Mouse (Mus musculus) ovary, postnatal 10 days (tissue): Measurements from ENCODE around the gene Rab11b.

Source experiments
- DNase-seq: peaks from one replicate; pipeline ENCODE4 v3.0.0; 2022; ENCODE audit warnings: low spot score

Rab11b gene

DNA sequence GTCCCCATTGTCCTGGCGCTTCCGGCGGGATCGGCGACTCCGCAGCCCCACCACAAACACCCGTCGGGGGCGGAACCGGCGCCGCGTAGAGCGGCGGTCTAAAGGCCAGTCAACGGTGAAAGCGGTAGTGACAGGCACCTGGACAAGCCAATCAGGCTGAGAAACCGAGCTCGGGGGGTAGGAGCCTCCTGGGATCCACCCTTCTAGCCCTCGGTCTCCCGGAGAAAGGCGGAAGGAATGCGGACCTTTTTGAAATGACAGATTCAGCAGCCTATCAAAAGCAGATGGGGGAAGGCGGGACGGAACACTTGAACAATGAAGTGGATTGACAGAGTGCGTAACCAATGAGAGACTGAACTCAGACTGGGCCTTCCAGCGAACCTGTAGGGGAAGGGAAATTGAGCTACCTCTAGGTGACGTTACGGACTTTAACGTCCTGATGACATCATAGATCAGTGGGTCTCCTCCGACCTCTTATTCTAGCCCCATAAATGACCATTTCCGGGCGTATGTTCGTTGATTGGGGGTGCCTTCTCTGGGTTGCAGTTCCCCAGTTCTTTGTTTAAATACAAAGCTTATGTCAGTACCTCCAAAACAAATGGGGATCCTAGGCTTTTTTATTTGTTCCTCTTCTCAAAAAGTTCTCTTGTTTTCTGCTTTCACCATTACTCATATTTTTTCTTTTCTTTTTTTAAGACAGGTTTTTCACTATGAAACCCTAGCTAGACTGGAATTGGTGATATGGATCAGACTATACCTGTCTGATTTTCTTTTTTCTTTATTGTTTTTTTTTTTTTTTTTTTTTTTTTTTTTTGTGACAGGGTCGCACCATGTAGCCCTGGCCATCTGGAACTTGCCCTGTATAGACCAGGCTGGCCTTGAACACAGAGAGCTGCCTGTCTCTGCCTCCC is at the start of gene Rab11b:
Gene Rab11b, minus strand, starts transcription at position 276 of the 911 bp plus-strand sequence.
- peak; percentile 98 for DNase-seq

DNA sequence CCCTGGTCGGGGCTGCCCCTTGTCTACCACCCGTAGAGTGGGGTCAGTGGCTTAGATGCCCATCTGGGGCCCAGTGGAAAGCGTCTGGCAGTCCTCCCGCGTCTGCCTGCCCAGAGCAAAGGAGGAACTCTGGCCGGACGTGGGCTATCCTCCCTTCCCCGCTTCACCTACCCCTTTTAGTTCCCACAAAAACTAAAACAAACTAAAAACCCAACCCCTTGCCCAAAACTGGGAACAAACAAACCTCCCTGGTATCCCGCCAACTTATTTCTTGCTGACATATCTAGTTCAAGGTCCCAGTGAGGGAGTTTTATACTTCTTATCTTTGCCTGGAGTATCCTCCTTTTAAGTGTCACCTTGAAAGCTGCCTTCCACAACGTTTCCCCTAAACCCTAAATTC is 47.9 kb upstream of the Rab11b start:
- DNase-seq: no peak

DNA sequence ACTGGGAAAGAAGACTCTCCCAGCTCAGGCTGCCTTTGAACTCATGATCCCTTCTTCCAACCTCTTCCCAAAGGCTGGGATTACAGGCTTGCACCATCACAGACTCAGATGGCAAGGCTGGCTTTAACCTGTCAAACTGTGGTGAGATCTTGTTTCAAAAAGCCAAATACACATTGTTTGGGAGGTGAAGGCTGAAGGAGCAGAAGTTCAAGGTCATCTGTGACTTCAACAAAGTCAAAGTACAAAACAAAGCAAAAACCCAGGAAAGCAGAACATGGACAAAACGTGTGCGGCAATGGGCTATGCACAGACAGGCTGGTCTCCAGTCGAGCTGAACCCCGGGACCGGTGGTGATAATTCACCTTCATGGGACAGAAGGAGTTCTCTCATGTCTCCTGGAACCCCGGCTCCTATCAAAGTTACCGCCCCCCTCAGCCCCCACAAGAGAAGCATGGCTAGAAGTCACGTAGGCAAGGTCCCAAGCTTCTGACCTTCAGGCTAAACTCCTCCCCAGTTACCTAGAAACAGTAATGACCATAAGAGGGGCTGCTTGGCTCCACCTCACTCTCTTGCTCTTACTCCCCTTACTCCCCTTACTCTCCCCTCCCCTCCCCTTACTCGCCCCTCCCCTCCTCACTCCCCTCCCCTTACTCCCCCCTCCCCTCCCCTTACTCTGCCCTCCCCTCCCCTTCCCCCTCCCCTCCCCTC is 47.0 kb upstream of the Rab11b start:
- no peak for DNase-seq

DNA sequence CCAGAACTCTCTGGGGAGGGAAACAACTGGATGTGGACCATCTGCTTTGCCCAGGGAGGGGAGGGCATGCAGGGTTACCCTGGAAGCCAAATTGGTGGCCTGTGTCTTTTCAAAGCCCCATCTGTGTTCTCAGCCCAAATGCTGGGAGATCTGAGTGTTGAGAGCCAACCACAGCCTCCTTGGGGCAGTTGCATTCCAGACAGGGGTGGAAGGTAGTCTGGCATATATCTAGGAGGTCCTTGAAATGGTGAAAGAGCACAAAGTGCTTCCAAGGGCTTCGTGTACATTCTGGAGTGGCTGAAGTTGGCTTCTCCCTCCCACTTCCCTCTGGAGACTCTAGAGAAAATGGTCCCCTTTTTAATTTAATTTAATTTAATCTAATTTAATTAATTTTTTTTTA is 44.4 kb upstream of the Rab11b start:
- DNase-seq: no peak

DNA sequence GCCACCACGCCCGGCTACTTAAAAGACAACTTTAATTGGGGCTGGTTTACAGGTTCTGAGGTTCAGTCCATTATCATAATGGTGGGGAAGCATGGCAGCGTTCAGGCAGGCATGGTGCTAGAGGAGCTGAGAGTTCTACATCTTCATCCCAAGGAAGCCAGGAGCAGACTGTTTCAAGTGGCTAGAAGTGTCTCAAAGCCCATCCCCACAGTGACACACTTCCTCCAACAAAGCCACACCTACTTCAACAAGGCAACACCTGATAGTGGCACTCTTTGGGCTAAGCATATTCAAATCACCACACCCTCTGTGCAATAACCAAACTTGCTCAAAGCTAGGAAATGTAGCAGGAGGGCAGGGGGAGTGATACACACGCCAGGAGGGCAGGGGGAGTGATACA is 43.9 kb upstream of the Rab11b start:
- no peak for DNase-seq

DNA sequence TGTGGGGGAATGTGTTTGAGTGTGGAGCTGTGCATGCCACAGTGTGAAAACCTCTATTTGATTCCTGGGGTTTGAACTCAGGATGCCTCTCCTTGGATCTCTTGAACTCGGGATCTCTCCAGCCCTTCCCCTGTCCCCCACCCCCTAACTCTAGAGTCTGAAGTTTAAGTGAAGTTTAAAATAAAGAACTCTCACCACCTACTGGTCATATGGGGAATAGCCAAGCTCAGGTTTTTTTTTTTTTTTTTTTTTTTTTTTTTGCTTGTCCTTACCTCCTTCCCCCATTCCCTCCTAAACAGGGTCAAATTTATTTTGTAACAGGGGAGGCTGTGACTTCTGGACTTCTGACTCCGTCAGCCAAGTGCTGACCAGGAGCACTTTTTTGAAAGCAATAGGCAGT is 41.9 kb upstream of the Rab11b start:
- DNase-seq: no peak

DNA sequence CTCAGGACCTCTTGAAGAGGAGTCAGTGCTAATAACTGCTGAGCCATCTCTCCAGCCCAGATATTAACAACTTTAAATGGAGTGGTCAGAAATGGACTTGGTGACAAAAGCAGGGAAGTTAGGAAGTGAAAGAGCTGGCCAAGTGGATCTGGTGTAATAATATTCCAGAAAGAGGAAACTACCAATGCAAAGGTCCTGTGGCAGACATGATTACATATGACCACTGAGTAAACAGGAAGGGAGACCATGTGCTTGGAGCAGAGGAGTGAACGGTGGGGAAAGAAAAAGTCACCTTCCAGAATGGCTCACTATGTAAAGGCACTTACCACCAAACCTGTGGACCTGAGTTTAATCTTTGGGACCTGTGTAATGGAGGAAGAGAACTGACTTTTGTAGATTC is 38.9 kb upstream of the Rab11b start:
- DNase-seq: no peak

DNA sequence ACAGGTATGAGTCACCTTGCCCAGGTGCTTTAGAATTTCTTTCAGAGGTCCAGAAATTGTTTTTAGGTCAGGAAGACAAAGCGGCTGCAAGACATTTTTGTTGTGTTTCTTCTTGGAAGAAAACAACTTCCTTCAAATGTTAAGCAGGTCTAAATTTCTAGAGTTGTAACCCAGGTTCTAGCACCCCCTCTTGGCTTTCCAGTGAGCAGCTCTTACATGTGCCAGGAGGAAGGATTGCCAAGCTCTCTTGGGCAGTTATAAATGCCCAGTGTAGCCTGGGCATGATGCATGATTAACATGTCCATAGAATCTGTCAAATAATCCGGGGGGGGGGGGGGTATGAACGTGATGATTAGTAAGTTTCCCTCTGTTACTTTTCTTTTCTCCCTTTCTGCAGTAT is 38.0 kb upstream of the Rab11b start:
- DNase-seq: no peak

DNA sequence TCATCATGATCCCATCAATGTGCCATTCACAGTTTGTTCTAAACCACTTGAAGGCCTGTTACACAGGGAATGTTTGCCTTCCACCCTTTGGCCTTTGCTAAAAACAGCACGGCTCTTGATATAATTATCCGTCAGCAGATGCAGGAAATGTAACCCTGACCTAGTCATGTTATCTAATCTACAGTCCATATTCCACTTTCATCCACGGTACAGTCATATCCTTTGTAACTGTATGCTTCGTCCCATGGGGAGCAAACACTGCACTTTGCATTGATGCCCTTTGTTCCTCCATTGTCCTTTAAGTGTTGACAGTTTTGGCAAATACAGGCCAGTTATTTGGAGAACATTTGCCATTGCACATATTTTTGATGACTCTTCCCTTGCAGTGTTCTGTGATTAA is 28.4 kb upstream of the Rab11b start:
- no peak for DNase-seq

DNA sequence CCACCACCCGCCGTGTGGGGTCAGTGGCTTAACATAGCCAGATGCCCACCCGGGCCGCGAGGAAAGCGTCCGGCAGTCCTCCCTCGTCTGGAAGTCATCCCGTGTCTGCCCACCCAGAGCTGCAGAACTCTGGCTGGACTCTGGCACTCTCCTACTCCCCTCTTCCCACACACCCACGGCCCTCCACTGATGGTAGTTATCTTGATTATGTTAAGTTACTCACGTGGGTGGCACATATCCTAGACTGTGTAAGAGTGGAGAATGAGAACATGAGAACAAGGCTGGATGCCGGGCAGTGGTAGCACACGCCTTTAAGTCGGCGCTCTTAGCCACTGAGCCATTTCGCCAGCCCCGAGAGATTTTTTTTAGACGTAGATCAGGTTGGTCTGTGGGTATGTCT is 26.0 kb upstream of the Rab11b start:
- no peak for DNase-seq

DNA sequence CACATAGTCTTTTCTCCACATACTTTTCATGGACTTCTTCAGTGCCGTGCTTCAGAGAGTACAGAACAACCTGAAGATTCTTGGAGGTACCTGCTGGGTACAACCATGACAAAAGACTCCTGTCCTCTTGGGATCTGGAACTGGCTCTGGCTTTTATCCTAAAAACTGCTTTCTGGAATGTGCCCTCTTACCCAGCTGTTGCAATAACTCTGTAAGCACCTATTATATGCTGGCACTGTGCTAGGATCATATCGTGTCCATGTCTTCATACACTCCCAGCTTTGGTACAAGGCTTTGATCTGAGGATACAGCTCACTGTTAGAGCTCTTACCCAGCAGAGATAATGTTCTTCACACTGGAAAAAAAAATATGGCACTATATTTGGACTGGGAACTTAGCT is 24.6 kb upstream of the Rab11b start:
- DNase-seq: no peak

DNA sequence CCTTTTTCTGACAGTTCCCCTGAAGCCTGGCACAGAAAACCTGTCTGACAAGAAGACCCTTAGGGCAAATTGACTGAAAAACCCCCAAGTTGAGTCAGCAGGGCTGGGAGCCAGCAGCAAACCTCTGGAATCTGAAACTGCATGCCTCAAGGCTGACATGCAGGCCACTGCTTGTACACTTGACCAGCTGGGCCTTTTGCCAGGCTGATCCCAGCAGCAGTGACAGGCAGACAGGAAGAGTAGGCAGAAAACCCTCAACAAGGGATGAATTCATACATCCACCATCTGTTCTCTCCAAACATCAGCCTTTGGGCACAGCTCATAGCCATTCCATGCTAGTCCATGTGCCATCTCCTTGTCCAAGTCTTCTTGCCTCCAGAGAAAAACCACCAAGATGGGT is 23.1 kb upstream of the Rab11b start:
- DNase-seq: no peak

DNA sequence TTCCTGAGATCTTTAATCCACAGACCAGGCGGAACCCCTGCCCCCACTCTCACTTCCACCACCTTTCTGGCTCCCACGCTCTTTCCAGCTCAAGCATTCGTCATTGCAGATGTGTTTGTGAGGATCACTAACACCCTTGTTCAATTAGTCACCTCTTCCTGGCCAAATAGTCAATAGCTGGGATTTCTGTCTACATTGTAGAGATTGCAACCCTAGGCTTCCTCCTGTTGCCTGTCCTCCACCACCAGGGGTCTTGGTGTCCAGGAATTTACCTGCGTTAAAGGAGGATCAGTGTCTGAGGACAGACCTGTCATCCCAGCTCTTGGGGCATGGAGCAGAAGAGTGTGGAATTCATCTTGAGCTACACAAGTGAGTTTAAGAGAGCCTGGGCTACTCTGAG is 21.7 kb upstream of the Rab11b start:
- no peak for DNase-seq

DNA sequence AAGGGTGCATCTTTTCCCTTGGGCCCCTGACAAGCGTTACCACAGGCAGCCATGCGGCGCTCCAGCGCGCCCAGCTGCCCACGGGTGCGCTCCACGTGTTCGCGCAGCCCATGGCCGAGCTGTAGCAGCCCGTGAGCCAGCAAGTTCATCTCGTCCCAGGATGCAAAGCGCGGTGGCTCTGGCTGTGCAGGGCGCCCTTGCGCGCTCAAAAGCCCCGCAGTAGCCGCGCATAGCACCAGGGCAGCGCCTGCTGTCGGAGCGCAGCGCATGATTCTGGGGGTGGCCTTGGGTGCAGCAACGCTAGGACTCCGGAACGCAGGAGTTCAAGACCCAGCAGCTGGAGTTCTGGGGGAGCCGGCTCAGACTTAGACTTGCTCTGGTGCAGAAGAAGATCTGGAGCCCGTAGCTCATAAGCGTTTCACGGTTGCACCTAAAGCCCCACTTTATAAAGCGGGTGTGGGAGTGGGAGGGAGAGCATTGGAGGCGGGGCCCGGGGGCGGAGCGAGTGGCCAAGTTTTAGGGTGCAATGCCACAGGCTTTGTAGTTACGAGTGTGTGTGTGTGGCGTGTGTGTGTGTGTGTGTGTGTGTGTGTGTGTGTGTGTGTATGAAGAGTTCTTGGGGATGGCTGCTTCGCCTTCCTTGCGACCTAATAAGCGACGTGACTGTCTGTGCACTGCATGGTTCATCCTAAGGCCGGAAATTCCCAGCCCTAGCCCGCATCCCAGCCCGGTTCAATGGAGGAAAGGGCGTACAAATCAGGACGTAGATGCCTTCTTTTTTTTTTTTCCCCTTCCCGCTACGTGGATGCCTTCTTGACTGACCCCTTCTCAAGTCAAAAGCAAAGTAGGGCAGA is 21.0 kb upstream of the Rab11b start, which contains the start of gene Angptl4:
Gene Angptl4, minus strand, starts transcription at position 707 of the 854 bp plus-strand sequence.
- DNase-seq: no peak

DNA sequence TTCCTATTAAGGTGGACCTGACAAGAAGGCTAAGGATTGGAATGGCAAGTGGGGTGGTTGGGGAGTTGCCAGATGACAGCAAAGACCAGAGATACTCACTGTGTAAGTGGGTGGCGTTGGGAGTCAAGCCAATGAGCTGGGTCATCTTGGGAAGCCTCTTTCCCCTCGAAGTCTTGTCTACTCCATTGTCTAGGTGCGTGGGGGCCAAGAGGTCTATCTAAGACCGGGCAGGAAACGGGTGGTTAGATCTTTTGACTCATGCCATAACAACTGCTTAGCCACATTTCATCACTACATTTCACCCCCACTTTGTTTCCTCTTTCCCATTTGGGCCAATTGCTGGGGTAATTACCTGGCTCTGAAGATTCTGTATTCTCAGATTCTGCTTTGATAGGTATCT is 20.1 kb upstream of the Rab11b start:
- no peak for DNase-seq

DNA sequence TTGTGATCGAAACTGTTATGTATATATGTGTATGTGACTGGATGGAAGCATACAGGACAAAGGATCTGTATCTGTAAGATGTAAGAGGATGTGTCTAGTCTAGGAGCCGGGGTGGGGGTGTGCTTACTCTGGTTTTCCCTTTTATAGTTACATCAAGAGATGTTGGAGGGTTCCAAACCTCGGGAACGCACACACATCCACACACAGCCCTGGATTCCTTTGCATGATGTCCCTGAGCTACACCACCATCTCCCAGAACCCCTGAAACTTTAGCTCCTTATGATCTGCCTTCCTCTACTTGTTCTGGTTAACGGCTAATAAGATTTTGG is 19.6 kb upstream of the Rab11b start:
- DNase-seq: no peak

DNA sequence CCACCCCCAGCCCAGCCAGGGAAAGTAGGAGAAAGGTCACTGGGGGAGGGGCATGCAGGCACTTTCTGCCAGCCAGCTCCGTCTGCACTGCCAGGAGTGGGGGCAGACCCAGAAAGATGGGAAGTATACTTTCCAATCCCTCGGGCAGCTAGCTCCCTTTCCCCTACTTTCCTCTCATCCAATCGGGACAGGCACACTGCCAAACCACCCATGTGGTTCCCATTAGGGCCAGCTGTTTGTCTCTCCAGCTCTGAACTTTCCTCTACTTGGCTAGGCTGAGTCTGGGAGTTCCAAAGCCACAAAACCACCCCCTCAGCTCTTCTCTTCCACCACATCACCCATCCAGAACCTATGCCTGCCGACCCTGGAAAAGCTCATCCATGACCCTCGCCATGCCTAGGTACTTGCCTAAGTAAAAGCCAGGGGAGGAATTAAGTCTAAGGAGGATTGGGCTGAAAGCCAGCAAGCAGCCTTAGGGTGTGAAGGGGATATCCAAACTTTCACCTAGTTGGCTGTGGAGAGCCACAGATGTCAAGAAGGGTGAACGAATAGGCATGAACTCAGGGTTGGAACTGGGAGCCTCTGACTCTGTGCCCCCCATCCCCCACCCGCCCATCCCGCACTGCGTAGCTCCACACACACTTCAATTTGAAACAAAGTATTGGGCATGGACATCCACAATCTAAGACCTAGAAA is 19.1 kb upstream of the Rab11b start:
- DNase-seq: peak; percentile 94

DNA sequence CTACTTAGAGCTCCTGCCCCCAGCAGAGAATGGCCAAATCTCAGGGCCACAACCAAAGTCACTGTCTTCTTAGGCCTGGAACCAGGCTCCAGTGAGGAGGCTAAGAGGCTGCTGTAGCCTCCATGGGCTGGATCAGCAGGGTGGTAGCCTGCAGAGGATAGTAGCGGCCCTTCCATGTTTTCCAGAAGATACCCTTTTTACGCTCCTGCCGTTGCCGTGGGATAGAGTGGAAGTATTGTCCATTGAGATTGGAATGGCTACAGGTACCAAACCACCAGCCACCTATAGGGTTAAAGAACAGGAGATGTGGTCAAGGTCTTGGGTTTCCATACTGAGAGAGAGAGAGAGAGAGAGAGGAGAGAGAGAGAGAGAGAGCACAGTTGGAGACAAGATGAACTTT is 15.0 kb upstream of the Rab11b start:
- DNase-seq: no peak

DNA sequence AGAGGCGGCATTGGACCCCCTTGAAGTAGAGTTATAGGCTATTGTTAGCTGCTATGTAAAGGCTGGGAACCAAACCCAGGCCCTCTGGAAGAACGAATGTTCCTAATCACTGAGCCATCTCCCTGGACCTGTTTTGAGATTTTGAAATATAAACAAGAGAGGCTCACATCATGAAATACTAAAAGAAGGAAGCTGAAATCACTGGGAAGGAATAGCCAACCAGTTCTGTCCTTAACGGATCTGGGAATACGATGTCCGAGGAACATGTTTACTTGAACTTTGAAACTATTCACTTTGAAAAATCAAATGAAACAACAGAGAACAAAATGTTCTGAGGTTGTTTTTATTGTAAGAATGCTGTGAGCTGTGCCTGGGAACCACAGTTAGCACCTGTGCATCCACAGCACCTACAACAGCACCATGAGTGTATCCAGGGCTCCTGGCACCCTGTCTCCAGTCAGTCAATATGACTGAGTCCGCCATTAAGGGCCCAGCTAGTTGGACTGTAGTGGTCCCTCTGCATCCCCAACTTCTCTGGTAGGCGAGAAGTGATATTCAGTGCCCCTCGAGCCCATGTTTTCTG is 14.3 kb upstream of the Rab11b start:
- DNase-seq: no peak

DNA sequence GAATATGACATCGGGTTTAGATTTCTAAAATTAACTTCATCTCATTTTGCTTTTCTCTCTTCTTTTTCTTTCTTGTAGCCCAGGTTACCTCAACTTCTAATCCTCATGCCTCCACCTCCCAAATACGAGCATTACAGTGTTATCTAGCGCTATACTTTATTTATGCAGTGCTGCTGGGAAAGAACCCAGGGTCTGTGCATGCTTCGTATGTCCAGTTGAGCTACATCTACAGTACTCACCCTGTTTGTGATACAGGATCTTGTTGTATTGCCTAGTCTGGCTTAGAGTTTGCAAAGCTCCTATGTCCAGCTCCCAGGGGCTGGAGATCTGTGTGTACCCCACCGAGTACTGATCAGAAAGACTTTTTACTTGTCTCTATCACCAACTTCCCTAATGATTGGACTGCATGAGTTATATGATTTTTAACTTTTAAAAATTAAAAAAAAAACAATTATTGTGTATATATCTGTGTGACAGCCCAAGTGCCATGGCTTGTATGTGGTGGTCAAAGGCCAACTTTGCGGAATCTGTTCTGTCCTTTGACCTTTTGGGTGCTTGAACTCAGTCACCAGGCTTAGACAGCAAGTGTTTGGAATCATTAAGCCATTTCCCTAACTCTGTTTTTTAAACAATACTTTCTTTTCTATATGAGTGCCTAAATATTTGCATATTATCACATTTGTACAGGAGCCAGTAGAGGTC is 13.7 kb upstream of the Rab11b start:
- no peak for DNase-seq

DNA sequence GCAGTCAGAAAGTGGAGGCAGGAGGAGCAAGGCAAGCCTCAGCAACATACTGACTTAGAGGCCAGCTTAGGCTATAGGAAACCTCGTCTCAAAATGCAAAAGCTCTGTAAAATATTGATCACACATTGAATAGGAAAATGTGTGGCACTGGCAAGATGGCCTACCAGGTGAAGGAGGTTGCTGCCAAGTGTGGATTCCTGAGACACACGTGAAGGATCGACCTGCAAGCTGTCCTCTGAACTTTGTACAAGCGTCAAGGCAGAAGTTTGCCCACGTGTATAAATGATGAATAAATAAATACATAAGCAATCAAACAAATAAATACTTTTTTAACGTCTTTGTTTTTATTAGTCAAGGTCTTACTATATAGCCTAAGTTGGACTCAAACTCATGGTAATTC is 13.1 kb upstream of the Rab11b start:
- DNase-seq: no peak
